Mouse (Mus musculus): ENCODE results near the gene Gm43552.

- TF ChIP-seq CTCF (IDR thresholded peaks at IDR 0.05; ENCODE audit: low read depth) (no peak), EP300 (IDR thresholded peaks at IDR 0.05; ENCODE audit: low read depth) (no peak)
These were observed 45.9 kb downstream of the Gm43552 start for GRCm38 (mm10) chr5:65446756-65447155.
